Mouse (Mus musculus) liver, postnatal 0 days (tissue): ENCODE data around the gene Adgb. TPM values are rescaled to one million over a fixed set of nuclear protein-coding genes. Genes with fewer than 3 reads are reported as not detected.

Experiments used
- ATAC-seq: fragments of 200-750 bp; cut with Nextera tagmentation; 2 replicates; pipeline ENCODE4 v1.8.0; 2017; ENCODE audit warnings: mild to moderate bottlenecking, moderate library complexity
- DNase-seq: peaks from one replicate; pipeline ENCODE4 v3.0.0-alpha.2; 2016
- H3K27ac ChIP-seq: fragments of 300-500 bp; sonication (generic); 2 replicates; pipeline ENCODE4 v1.5.1; 2014; ENCODE audit warnings: antibody characterized with exemption, moderate library complexity, mild to moderate bottlenecking, low read depth
- H3K27me3 ChIP-seq: fragments of 300-500 bp; sonication (generic); 2 replicates; pipeline ENCODE4 v1.6.1; 2014; ENCODE audit warnings: low read length, control low read depth, mixed read lengths; ENCODE audit not compliant: insufficient read depth
- H3K36me3 ChIP-seq: fragments of 300-500 bp; sonication (generic); replicated peaks from 2 replicates; pipeline ENCODE4 v1.6.1; 2014; ENCODE audit warnings: mild to moderate bottlenecking, control low read depth, low read length, moderate library complexity, mixed read lengths; ENCODE audit not compliant: insufficient read depth
- H3K4me1 ChIP-seq: fragments of 300-500 bp; sonication (generic); 2 replicates; pipeline ENCODE4 v1.6.1; 2014; ENCODE audit warnings: antibody characterized with exemption, mild to moderate bottlenecking, control low read depth; ENCODE audit not compliant: insufficient read depth
- H3K4me2 ChIP-seq: fragments of 300-500 bp; sonication (generic); 2 replicates; pipeline ENCODE4 v1.6.1; 2014; ENCODE audit warnings: low read depth, mild to moderate bottlenecking, low read length, moderate library complexity, mixed read lengths
- H3K4me3 ChIP-seq: fragments of 300-500 bp; sonication (generic); 2 replicates; pipeline ENCODE4 v1.5.1; 2014; ENCODE audit warnings: low read depth, low read length
- H3K9ac ChIP-seq: fragments of 300-500 bp; sonication (generic); replicated peaks from 2 replicates; pipeline ENCODE4 v1.6.1; 2014; ENCODE audit warnings: mild to moderate bottlenecking, moderate library complexity
- H3K9me3 ChIP-seq: fragments of 300-500 bp; sonication (generic); 2 replicates; pipeline ENCODE4 v1.6.1; 2016; ENCODE audit warnings: mild to moderate bottlenecking, control low read depth, low read length, mixed read lengths
- CTCF ChIP-seq: sonication (generic); IDR thresholded peaks from 2 replicates; pipeline ENCODE4 v1.5.1; 2016; ENCODE audit warnings: antibody characterized with exemption, low read depth
- EP300 ChIP-seq: IDR thresholded peaks from 2 replicates; pipeline ENCODE4 v1.6.1; 2016; ENCODE audit warnings: antibody characterized with exemption, low read depth, mild to moderate bottlenecking
- WGBS: fragments of 180-500 bp; shearing (Covaris S2); extraction: QIAGEN DNeasy Blood & Tissue Kit; methylation state at CpG from one replicate; pipeline ENCODE4 v1.1.7; 2014; ENCODE audit not compliant: insufficient replicate concordance; 5-methylcytosine and 5-hydroxymethylcytosine counted together
- polyA plus RNA-seq: library from polyadenylated mRNA; unstranded; fragments of >200 nt; fragmentation: Nextera tagmentation; extraction: Ambion mirVana; gene quantifications from 2 replicates; pipeline ENCODE4 v1.2.1, GENCODE M21; 2015

Gene Adgb
- polyA plus RNA-seq, 1 experiment from 2014 or later = 0.81 TPM

GRCm38 (mm10) chr10:10364025-10364424, 108.1 kb downstream of the Adgb start:
- Histone ChIP-seq H3K27me3 (no peaks in the 10 kb centered on the region), H3K36me3 (no peaks in the 10 kb centered on the region), H3K9ac (no peak overlapping the region), H3K27ac (no peak overlapping the region), H3K9me3 (no peaks in the 10 kb centered on the region), H3K4me3 (no peak overlapping the region), H3K4me2 (no peak overlapping the region), H3K4me1 (no peaks in the 10 kb centered on the region)
- 57% methylated on average over 1 of the region's 1 CpGs for WGBS
- ATAC-seq (no peak), DNase-seq (no peak)
- TF ChIP-seq EP300 (no peak), CTCF (no peak)

- DNase-seq = no peak
- no peak for ATAC-seq
- TF ChIP-seq EP300 = no peak
- TF ChIP-seq CTCF = peak; percentile 59
- 19% methylated on average over 3 of the region's 3 CpGs for WGBS
- Histone ChIP-seq H3K27ac (no peak overlapping the region), H3K4me2 (no peak overlapping the region), H3K4me1 (no peaks in the 10 kb centered on the region), H3K27me3 (no peaks in the 10 kb centered on the region), H3K36me3 (no peaks in the 10 kb centered on the region), H3K9me3 (no peaks in the 10 kb centered on the region), H3K9ac (no peak overlapping the region), H3K4me3 (no peak overlapping the region)
These were observed 116.4 kb downstream of the Adgb start for GRCm38 (mm10) chr10:10355605-10356227.

- no peak overlapping the region for H3K27ac ChIP-seq
- no peaks in the 10 kb centered on the region for H3K4me1 ChIP-seq
- no peak overlapping the region for H3K4me2 ChIP-seq
- no peak overlapping the region for H3K9ac ChIP-seq
- TF ChIP-seq CTCF = no peak
- TF ChIP-seq EP300 = 0 out of 2 replicates have a peak, but pooled peaks have one; percentile 19
- ATAC-seq (no peak), DNase-seq (no peak)
- H3K9me3 ChIP-seq = no peaks in the 10 kb centered on the region
- H3K36me3 ChIP-seq = no peaks in the 10 kb centered on the region
- no peak overlapping the region for H3K4me3 ChIP-seq
- no peaks in the 10 kb centered on the region for H3K27me3 ChIP-seq
- 56% methylated on average over 3 of the region's 3 CpGs for WGBS
These were observed 119.9 kb downstream of the Adgb start for GRCm38 (mm10) chr10:10352184-10352583.

- Histone ChIP-seq H3K4me2 (no peak overlapping the region), H3K27ac (no peak overlapping the region), H3K4me3 (no peak overlapping the region), H3K9me3 (no peaks in the 10 kb centered on the region), H3K36me3 (no peaks in the 10 kb centered on the region), H3K4me1 (no peaks in the 10 kb centered on the region), H3K9ac (no peak overlapping the region), H3K27me3 (no peaks in the 10 kb centered on the region)
- TF ChIP-seq EP300 = no peak
- TF ChIP-seq CTCF = no peak
- 59% methylated on average over 3 of the region's 3 CpGs for WGBS
- DNase-seq (no peak), ATAC-seq (no peak)
These were observed 121.6 kb downstream of the Adgb start for GRCm38 (mm10) chr10:10350550-10350949.

GRCm38 (mm10) chr10:10343930-10344329, 128.2 kb downstream of the Adgb start:
- H3K4me2 ChIP-seq = no peak overlapping the region
- H3K27me3 ChIP-seq = no peaks in the 10 kb centered on the region
- H3K4me1 ChIP-seq = no peaks in the 10 kb centered on the region
- H3K27ac ChIP-seq = no peak overlapping the region
- no peaks in the 10 kb centered on the region for H3K36me3 ChIP-seq
- no peak overlapping the region for H3K4me3 ChIP-seq
- DNase-seq (no peak), ATAC-seq (no peak)
- TF ChIP-seq EP300 (no peak), CTCF (no peak)
- no peak overlapping the region for H3K9ac ChIP-seq
- 79% methylated on average over 3 of the region's 3 CpGs for WGBS
- no peaks in the 10 kb centered on the region for H3K9me3 ChIP-seq

DNA sequence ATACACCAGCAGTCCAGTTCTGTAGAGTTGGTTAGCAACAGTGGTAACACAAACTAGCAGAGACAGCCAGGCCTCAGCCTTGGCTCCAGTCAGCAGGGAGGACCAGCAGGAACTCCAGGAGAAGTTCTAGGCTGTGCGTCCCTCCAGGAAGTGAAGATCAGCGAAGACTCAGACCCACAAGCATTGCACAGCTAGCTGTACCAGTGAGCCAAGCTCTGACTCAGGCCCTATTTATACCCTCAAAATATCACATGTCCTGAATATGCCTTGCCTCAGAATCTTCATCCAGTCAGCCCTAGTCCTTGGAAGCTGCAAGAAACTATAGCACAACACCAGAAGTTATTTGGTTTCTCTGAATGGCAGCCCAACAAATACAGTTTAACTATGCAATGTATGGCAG, 146.6 kb downstream of the Adgb start:
- H3K9ac ChIP-seq = no peak overlapping the region
- H3K36me3 ChIP-seq = no peaks in the 10 kb centered on the region
- H3K4me3 ChIP-seq = no peak overlapping the region
- DNase-seq (no peak), ATAC-seq (no peak)
- no peaks in the 10 kb centered on the region for H3K4me1 ChIP-seq
- no peaks in the 10 kb centered on the region for H3K27me3 ChIP-seq
- TF ChIP-seq CTCF (no peak), EP300 (no peak)
- no peak overlapping the region for H3K27ac ChIP-seq
- H3K4me2 ChIP-seq = no peak overlapping the region
- H3K9me3 ChIP-seq = no peaks in the 10 kb centered on the region
- whole genome bisulfite sequencing = 70% methylated on average over 2 of the region's 2 CpGs
